Mouse (Mus musculus): ENCODE data around the gene Ccna1. TPM values are rescaled to one million over a fixed set of nuclear protein-coding genes. Genes with fewer than 3 reads are reported as not detected.

Gene Ccna1
- polyA plus RNA-seq, 1 experiment from 2014 or later: 1.7 TPM

DNA sequence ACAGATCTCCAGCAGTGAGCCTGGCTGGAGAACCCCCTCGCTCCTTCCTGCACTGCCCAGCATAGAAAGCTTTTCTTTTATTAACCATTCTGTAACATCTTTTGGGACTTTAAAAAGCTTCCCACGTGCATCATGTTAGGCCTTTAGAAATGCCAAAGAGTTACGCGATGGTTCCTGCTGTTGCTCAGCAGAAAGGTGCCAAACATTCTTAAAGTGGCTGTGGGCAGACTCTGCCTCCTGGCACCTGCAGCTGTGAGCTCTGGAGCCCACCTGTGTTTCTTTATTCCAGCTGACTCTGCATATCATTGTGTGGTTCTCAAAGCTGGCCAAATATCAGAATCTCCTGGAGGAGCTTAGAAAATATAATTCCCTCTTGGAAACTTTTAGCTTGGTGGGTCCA, 51.3 kb downstream of the Ccna1 start:
- H3K4me2 ChIP-seq (replicated peaks): no peak overlapping the region
- no peak overlapping the region for H3K9ac ChIP-seq
- no peak for ATAC-seq (ENCODE audit: low FRiP score)
- no peaks in the 10 kb centered on the region for H3K27me3 ChIP-seq (ENCODE audit: control insufficient read depth, insufficient read depth, low read length)
- no peaks in the 10 kb centered on the region for H3K4me1 ChIP-seq (replicated peaks; ENCODE audit: control insufficient read depth, insufficient read depth, low read length)
- no peak overlapping the region for H3K27ac ChIP-seq
- no peak overlapping the region for H3K4me3 ChIP-seq (replicated peaks; ENCODE audit: low read length)
- no peaks in the 10 kb centered on the region for H3K9me3 ChIP-seq (ENCODE audit: control insufficient read depth, low read length)
- no peak for DNase-seq (ENCODE audit: low spot score)
- 60% methylated on average over 4 of the region's 4 CpGs for WGBS
- H3K36me3 ChIP-seq (replicated peaks; ENCODE audit: control insufficient read depth, insufficient read depth): no peaks in the 10 kb centered on the region

DNA sequence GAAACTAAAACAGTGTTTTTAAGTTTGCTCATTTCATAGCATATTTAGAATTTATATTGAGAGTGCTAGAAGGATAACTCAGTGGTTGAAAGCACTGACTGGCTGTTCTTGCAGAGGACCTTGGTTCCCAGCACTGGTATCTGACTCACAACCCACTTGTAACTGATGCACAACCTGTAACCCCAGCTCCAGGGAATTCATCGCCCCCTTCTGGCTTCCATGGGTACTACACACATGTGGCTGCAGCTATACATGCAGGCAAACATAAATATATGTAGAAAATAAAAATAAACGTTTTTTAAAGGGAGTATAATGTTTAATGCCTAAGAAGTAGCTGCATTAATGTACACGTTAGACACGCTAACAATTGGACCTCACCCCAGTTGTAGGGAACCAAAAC, 53.6 kb downstream of the Ccna1 start:
- Histone ChIP-seq H3K4me3 (replicated peaks; ENCODE audit: low read length) (no peak overlapping the region), H3K4me2 (replicated peaks) (no peak overlapping the region), H3K27ac (no peak overlapping the region), H3K9ac (no peak overlapping the region), H3K27me3 (ENCODE audit: control insufficient read depth, insufficient read depth, low read length) (no peaks in the 10 kb centered on the region), H3K4me1 (replicated peaks; ENCODE audit: control insufficient read depth, insufficient read depth, low read length) (no peaks in the 10 kb centered on the region), H3K36me3 (replicated peaks; ENCODE audit: control insufficient read depth, insufficient read depth) (no peaks in the 10 kb centered on the region), H3K9me3 (ENCODE audit: control insufficient read depth, low read length) (no peaks in the 10 kb centered on the region)
- DNase-seq (ENCODE audit: low spot score) (no peak), ATAC-seq (ENCODE audit: low FRiP score) (no peak)
- WGBS: 63% methylated on average over 4 of the region's 4 CpGs

Other genes starting within 250 kb of the Ccna1 start
- 54.1 and 71.7 TPM in 2 replicates for gene Rfxap, start 247.7 kb downstream of the Ccna1 start, polyA plus RNA-seq (2014; fragmentation: Nextera tagmentation; extraction: Ambion mirVana)
- gene Sertm1, start 139.6 kb downstream of the Ccna1 start, polyA plus RNA-seq (2014; fragmentation: Nextera tagmentation; extraction: Ambion mirVana): 1.4 and 1.5 TPM in 2 replicates
- 16.2 and 19.5 TPM in 2 replicates for gene Spg20, start 56.6 kb upstream of the Ccna1 start, polyA plus RNA-seq (2014; fragmentation: Nextera tagmentation; extraction: Ambion mirVana)
- 0.30 TPM in 1 of 2 replicates, not detected in the other for gene Ccdc169, start 81.8 kb upstream of the Ccna1 start, polyA plus RNA-seq (2014; fragmentation: Nextera tagmentation; extraction: Ambion mirVana)
- 0.13 TPM in 1 of 2 replicates, not detected in the other for gene Sohlh2, start 126.5 kb upstream of the Ccna1 start, polyA plus RNA-seq (2014; fragmentation: Nextera tagmentation; extraction: Ambion mirVana)
- gene Dclk1, start 186.9 kb upstream of the Ccna1 start, polyA plus RNA-seq (2014; fragmentation: Nextera tagmentation; extraction: Ambion mirVana): 256 and 290 TPM in 2 replicates

All from hindbrain, embryonic 14.5 days (tissue).